Mouse (Mus musculus): Measurements from ENCODE around the gene 4921517D22Rik. TPM values are rescaled to one million over a fixed set of nuclear protein-coding genes. Genes with fewer than 3 reads are reported as not detected.

The 4921517D22Rik gene
- polyA plus RNA-seq, 1 experiment from 2014 or later = not detected

- no peak for ATAC-seq (ENCODE audit: extremely low read depth, insufficient number of reproducible peaks, low FRiP score, low TSS enrichment)
- Histone ChIP-seq H3K36me3 (peaks cover 40% of the 10 kb centered on the region), H3K4me2 (no peak overlapping the region), H3K27me3 (replicated peaks) (no peaks in the 10 kb centered on the region), H3K4me1 (peaks cover 17% of the 10 kb centered on the region), H3K27ac (replicated peaks) (no peak overlapping the region), H3K4me3 (no peak overlapping the region), H3K9ac (no peak overlapping the region), H3K9me3 (no peaks in the 10 kb centered on the region)
- 83% methylated on average over 5 of the region's 5 CpGs for whole genome bisulfite sequencing
Observed at GRCm38 (mm10) chr13:59657781-59658180, 36.1 kb downstream of the 4921517D22Rik start.

DNA sequence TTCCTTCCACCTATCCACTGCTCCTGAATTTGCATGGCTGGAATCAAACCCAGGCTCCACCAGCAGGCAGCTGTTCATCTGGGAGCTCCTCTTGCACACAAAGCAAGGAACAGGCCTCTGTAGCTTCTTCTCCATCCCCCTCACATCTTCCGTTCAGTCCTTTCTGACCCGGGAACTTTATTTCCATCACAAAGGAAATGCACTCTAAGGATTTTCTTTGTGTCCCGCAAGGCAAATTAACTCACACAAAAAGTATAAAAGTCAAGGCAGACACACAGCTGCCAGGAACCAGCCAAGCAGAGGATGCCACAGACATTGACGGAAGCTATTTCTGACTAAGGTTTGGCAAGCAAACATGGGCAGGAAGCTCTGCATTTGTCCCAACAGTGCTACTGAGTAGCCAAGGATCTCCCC, 36.9 kb downstream of the 4921517D22Rik start:
- H3K4me2 ChIP-seq = no peak overlapping the region
- no peak for ATAC-seq (ENCODE audit: extremely low read depth, insufficient number of reproducible peaks, low FRiP score, low TSS enrichment)
- H3K27ac ChIP-seq (replicated peaks) = peak overlapping the region; percentile 39; the same call in 1 of the 2 replicates
- no peaks in the 10 kb centered on the region for H3K9me3 ChIP-seq
- peaks cover 32% of the 10 kb centered on the region for H3K36me3 ChIP-seq
- H3K9ac ChIP-seq = no peak overlapping the region
- no peak overlapping the region for H3K4me3 ChIP-seq
- WGBS = 74% methylated on average over 4 of the region's 4 CpGs
- H3K4me1 ChIP-seq = peaks cover 23% of the 10 kb centered on the region
- H3K27me3 ChIP-seq (replicated peaks) = no peaks in the 10 kb centered on the region

DNA sequence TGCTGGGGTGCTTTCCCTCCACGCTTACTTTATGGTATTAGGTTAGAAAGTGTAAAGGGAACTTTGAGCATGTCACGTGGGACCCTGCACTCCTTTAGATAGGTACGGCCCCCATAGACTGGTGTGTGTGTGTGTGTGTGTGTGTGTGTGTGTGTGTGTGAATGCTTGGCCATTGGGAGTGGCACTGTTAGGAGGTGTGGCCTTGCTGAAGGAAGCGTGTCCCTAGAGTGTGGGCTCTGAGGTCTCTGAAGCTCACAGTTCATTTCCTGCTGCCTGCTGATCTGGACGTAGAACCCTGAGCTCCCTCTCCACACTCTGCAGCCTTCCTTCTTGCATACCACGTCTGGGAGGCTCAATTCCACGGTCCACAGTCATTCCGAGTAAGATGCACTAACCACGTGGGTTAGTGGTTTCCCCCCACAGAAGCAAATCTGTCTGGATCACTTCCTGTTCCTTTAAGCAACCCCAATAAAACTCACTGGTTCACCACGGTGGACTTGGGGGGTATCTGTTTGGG, 37.5 kb downstream of the 4921517D22Rik start:
- 65% methylated on average over 10 of the region's 10 CpGs for WGBS
- H3K27ac ChIP-seq (replicated peaks) = peak overlapping the region; percentile 39; the same call in 1 of the 2 replicates

DNA sequence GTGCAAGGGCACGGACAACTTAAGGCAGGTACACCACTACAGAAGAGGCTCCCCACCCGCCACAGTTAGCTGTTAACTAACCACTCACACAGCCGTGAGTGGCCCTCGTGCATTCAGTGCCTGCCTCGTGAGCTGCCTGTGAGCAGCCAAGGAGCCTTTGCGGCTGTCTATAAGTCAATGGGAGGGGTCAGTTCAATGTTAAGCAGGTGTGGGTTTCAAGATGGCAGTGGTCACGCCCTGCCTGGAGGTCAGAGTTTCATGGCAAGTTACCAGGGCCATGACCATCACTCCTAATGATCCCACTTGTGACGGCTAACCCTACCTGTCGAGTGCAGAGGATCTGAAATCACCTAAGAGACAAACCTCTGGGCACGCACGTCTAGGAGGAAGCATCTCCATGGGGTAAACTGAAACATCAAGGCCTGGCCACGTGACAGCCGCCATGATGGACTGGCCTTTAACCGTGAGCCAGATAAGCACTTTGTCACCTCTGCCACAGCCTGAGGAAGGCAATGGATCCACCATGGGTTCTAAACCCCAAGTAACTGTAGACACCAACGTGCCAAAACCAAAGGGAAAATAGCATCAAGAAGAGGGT, 38.1 kb downstream of the 4921517D22Rik start:
- Histone ChIP-seq H3K9ac (no peak overlapping the region), H3K4me3 (no peak overlapping the region), H3K27me3 (replicated peaks) (no peaks in the 10 kb centered on the region), H3K9me3 (no peaks in the 10 kb centered on the region), H3K4me2 (no peak overlapping the region), H3K4me1 (peaks cover 23% of the 10 kb centered on the region), H3K36me3 (peaks cover 22% of the 10 kb centered on the region), H3K27ac (replicated peaks) (no peak overlapping the region)
- 90% methylated on average over 15 of the region's 15 CpGs for WGBS
- ATAC-seq (ENCODE audit: extremely low read depth, insufficient number of reproducible peaks, low FRiP score, low TSS enrichment) = no peak

More for the DNA sequence above, 37.5 kb downstream of the 4921517D22Rik start:
- H3K36me3 ChIP-seq = peaks cover 26% of the 10 kb centered on the region
- no peak overlapping the region for H3K4me2 ChIP-seq
- no peaks in the 10 kb centered on the region for H3K9me3 ChIP-seq
- H3K4me3 ChIP-seq = no peak overlapping the region
- no peak overlapping the region for H3K9ac ChIP-seq
- no peak for ATAC-seq (ENCODE audit: extremely low read depth, insufficient number of reproducible peaks, low FRiP score, low TSS enrichment)
- H3K4me1 ChIP-seq = peaks cover 23% of the 10 kb centered on the region
- H3K27me3 ChIP-seq (replicated peaks) = no peaks in the 10 kb centered on the region

GRCm38 (mm10) chr13:59654465-59654864, 39.4 kb downstream of the 4921517D22Rik start:
- H3K4me1 ChIP-seq = peaks cover 23% of the 10 kb centered on the region
- H3K27ac ChIP-seq (replicated peaks) = no peak overlapping the region
- H3K4me3 ChIP-seq = no peak overlapping the region
- no peaks in the 10 kb centered on the region for H3K9me3 ChIP-seq
- H3K27me3 ChIP-seq (replicated peaks) = no peaks in the 10 kb centered on the region
- ATAC-seq (ENCODE audit: extremely low read depth, insufficient number of reproducible peaks, low FRiP score, low TSS enrichment) = no peak
- 76% methylated on average over 5 of the region's 5 CpGs for WGBS
- no peak overlapping the region for H3K9ac ChIP-seq
- H3K36me3 ChIP-seq = peaks cover 22% of the 10 kb centered on the region
- H3K4me2 ChIP-seq = no peak overlapping the region

DNA sequence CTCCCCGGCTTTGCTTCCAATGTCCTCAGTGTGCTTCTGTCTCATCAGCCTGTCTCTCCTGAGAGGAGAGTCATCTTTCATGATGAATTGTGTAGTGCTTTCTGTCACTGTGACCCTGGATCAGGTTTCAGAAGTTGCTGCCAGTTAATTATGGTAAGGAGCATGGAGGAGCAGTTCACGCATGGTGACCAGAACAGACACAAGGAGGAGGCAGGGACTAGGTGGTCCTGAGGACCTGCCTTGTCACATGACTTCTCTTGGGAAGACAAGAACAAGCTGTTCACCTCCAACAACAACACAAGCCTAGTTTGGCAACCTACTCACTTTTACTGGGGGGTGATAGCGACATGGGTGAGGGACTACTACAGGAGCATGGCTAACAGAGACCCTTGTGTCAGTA, 40.8 kb downstream of the 4921517D22Rik start:
- no peak overlapping the region; the same call in 1 of the 2 replicates for H3K9ac ChIP-seq
- H3K9me3 ChIP-seq = no peaks in the 10 kb centered on the region
- no peak overlapping the region for H3K4me3 ChIP-seq
- ATAC-seq (ENCODE audit: extremely low read depth, insufficient number of reproducible peaks, low FRiP score, low TSS enrichment) = no peak
- H3K4me2 ChIP-seq = no peak overlapping the region
- no peaks in the 10 kb centered on the region for H3K27me3 ChIP-seq (replicated peaks)
- peaks cover 31% of the 10 kb centered on the region for H3K36me3 ChIP-seq
- 61% methylated on average over 3 of the region's 3 CpGs for WGBS
- peaks cover 23% of the 10 kb centered on the region for H3K4me1 ChIP-seq
- no peak overlapping the region for H3K27ac ChIP-seq (replicated peaks)

DNA sequence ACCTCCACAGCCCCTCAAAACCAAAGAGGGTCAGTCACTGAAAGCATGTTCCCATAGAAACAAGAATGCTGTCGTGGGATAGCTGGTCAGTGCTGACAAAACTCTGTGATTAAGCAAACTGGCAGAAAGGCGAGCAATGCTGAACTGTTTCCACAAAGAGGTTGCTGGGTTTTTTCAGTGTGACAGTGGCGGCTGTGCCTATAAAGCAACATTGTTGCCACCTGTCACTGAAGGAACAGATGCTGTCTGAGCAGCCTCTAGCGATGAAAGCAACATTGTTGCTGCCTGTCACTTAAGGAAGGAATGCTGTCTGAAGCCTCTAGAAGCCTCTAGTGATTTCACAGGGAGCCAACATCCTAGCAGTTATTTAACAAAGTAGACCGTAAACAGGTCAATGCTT, 41.3 kb downstream of the 4921517D22Rik start:
- no peak overlapping the region for H3K4me2 ChIP-seq
- peaks cover 28% of the 10 kb centered on the region for H3K4me1 ChIP-seq
- no peak overlapping the region for H3K27ac ChIP-seq (replicated peaks)
- H3K36me3 ChIP-seq = peaks cover 31% of the 10 kb centered on the region
- 44% methylated on average over 5 of the region's 5 CpGs for WGBS
- H3K4me3 ChIP-seq = no peak overlapping the region
- no peak for ATAC-seq (ENCODE audit: extremely low read depth, insufficient number of reproducible peaks, low FRiP score, low TSS enrichment)
- H3K27me3 ChIP-seq (replicated peaks) = no peaks in the 10 kb centered on the region
- H3K9me3 ChIP-seq = no peaks in the 10 kb centered on the region
- H3K9ac ChIP-seq = no peak overlapping the region; the same call in 1 of the 2 replicates

GRCm38 (mm10) chr13:59649781-59650180, 44.1 kb downstream of the 4921517D22Rik start:
- Histone ChIP-seq H3K4me1 (peaks cover 46% of the 10 kb centered on the region), H3K27me3 (replicated peaks) (no peaks in the 10 kb centered on the region), H3K36me3 (peaks cover 36% of the 10 kb centered on the region), H3K27ac (replicated peaks) (no peak overlapping the region), H3K4me3 (no peak overlapping the region), H3K9me3 (no peaks in the 10 kb centered on the region), H3K4me2 (no peak overlapping the region), H3K9ac (no peak overlapping the region)
- 82% methylated on average over 5 of the region's 5 CpGs for WGBS
- no peak for ATAC-seq (ENCODE audit: extremely low read depth, insufficient number of reproducible peaks, low FRiP score, low TSS enrichment)

GRCm38 (mm10) chr13:59648598-59648997, 45.3 kb downstream of the 4921517D22Rik start:
- no peak overlapping the region for H3K4me2 ChIP-seq
- H3K27ac ChIP-seq (replicated peaks) = no peak overlapping the region
- WGBS = 85% methylated on average over 6 of the region's 6 CpGs
- no peak for ATAC-seq (ENCODE audit: extremely low read depth, insufficient number of reproducible peaks, low FRiP score, low TSS enrichment)
- peaks cover 32% of the 10 kb centered on the region for H3K36me3 ChIP-seq
- H3K9ac ChIP-seq = no peak overlapping the region
- H3K9me3 ChIP-seq = no peaks in the 10 kb centered on the region
- H3K4me3 ChIP-seq = no peak overlapping the region
- H3K4me1 ChIP-seq = peaks cover 43% of the 10 kb centered on the region
- no peaks in the 10 kb centered on the region for H3K27me3 ChIP-seq (replicated peaks)

DNA sequence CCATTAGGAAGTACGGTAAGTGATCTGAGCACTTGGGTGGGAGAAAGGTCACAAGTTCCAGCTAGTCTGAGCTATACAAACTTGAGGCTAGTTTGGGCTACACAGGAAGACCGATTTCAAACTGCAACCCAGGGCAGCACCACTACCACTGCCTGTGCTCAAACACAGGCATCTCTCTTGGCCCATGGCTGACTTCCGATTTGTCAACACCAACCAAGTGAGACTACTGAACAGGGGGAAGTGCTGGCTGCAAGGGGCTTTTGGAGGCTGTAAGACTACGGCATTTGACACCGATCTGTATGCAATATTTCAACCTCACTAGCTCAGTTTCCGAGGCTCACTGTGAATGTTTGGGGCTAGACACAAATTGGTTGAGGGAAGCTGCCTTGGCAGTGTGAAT, 46.4 kb downstream of the 4921517D22Rik start:
- Histone ChIP-seq H3K4me3 (no peak overlapping the region), H3K4me2 (no peak overlapping the region), H3K27ac (replicated peaks) (peak overlapping the region; percentile 34; the same call in 1 of the 2 replicates), H3K4me1 (peaks cover 32% of the 10 kb centered on the region), H3K9me3 (no peaks in the 10 kb centered on the region), H3K27me3 (replicated peaks) (no peaks in the 10 kb centered on the region), H3K9ac (no peak overlapping the region), H3K36me3 (peaks cover 37% of the 10 kb centered on the region)
- ATAC-seq (ENCODE audit: extremely low read depth, insufficient number of reproducible peaks, low FRiP score, low TSS enrichment) = no peak
- WGBS = 69% methylated on average over 6 of the region's 6 CpGs

- H3K36me3 ChIP-seq = peaks cover 43% of the 10 kb centered on the region
- H3K4me3 ChIP-seq = no peak overlapping the region
- no peak overlapping the region for H3K4me2 ChIP-seq
- no peaks in the 10 kb centered on the region for H3K9me3 ChIP-seq
- H3K9ac ChIP-seq = no peak overlapping the region
- no peak for ATAC-seq (ENCODE audit: extremely low read depth, insufficient number of reproducible peaks, low FRiP score, low TSS enrichment)
- H3K27me3 ChIP-seq (replicated peaks) = no peaks in the 10 kb centered on the region
- WGBS = 47% methylated on average over 11 of the region's 11 CpGs
- peak overlapping the region; percentile 50 for H3K27ac ChIP-seq (replicated peaks)
- H3K4me1 ChIP-seq = peaks cover 29% of the 10 kb centered on the region
Observed at GRCm38 (mm10) chr13:59646674-59647244, 47.1 kb downstream of the 4921517D22Rik start.

DNA sequence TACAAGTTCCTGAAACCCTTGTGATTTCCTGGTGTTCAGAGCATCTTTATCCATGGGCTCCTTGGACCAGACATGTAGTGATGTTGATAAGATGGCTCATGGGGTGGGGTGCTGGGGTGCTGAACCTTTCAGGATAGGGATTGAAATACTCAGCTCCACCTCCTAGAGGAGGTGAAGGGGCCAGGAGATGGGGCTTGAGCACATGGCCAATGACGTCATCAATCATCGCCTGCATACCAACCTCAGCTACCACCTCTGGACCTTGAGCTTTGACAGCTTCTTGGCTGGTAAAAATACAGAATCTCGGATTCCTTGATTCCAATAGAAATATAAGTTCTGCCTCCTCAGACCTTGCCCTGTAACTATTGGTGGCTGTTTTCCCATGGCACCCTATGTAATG, 48.4 kb downstream of the 4921517D22Rik start:
- no peak for ATAC-seq (ENCODE audit: extremely low read depth, insufficient number of reproducible peaks, low FRiP score, low TSS enrichment)
- no peaks in the 10 kb centered on the region for H3K9me3 ChIP-seq
- peaks cover 43% of the 10 kb centered on the region for H3K36me3 ChIP-seq
- no peak overlapping the region for H3K9ac ChIP-seq
- no peak overlapping the region for H3K4me3 ChIP-seq
- no peak overlapping the region for H3K4me2 ChIP-seq
- H3K27ac ChIP-seq (replicated peaks) = peak overlapping the region; percentile 50
- 67% methylated on average over 3 of the region's 3 CpGs for WGBS
- H3K4me1 ChIP-seq = peaks cover 39% of the 10 kb centered on the region
- no peaks in the 10 kb centered on the region for H3K27me3 ChIP-seq (replicated peaks)
